Mouse (Mus musculus) embryonic fibroblast, embryonic 13.5 days (primary cell): ENCODE measurements at regions not wholly inside any gene's neighbourhood (a gene's known extent, or its start where the extent isn't known, plus 50 kb on each side); places are given as distances from the start of the nearest gene placed in this dataset.

ENCODE experiments used
- H3K27ac ChIP-seq: 2 replicates; pipeline ENCODE4 v1.5.1; 2012; ENCODE audit warnings: low read length, control low read depth, inconsistent platforms; ENCODE audit not compliant: insufficient read depth
- H3K4me1 ChIP-seq: 2 replicates; pipeline ENCODE4 v1.6.1; 2011; ENCODE audit warnings: low read length; ENCODE audit not compliant: control insufficient read depth, insufficient read depth
- H3K4me3 ChIP-seq: 2 replicates; pipeline ENCODE4 v1.5.1; 2011; ENCODE audit warnings: mild to moderate bottlenecking, control low read depth, low read length; ENCODE audit not compliant: insufficient read depth
- CTCF ChIP-seq: IDR thresholded peaks from 2 replicates; pipeline ENCODE4 v1.5.1; 2011; ENCODE audit warnings: mild to moderate bottlenecking, control low read depth, low read length, moderate library complexity, borderline replicate concordance; ENCODE audit not compliant: insufficient read depth
- POLR2A ChIP-seq: IDR thresholded peaks from 2 replicates; pipeline ENCODE4 v1.6.1; 2011; ENCODE audit warnings: low read depth, mild to moderate bottlenecking, control low read depth, low read length, moderate library complexity

- TF ChIP-seq POLR2A (no peak), CTCF (no peak)
- Histone ChIP-seq H3K4me1 (peaks cover 14% of the 10 kb centered on the region), H3K4me3 (no peak overlapping the region), H3K27ac (peak overlapping the region; percentile 31; the same call in 1 of the 2 replicates)
Measured at GRCm38 (mm10) chr1:105430712-105431111, 74.2 kb upstream of the Rnf152 start.

- no peak for TF ChIP-seq POLR2A
- TF ChIP-seq CTCF, result no peak
- no peak overlapping the region for H3K27ac ChIP-seq
- H3K4me1 ChIP-seq, result peaks cover 11% of the 10 kb centered on the region; the same call in 1 of the 2 replicates
- no peak overlapping the region for H3K4me3 ChIP-seq
Measured at GRCm38 (mm10) chr1:105428165-105428564, 71.7 kb upstream of the Rnf152 start.

- no peak for TF ChIP-seq POLR2A
- TF ChIP-seq CTCF, result no peak
- H3K4me1 ChIP-seq, result peaks cover under 1% of the 10 kb centered on the region; the same call in 1 of the 2 replicates
- H3K4me3 ChIP-seq, result no peak overlapping the region
- H3K27ac ChIP-seq, result no peak overlapping the region
Measured at GRCm38 (mm10) chr1:105426086-105426485, 69.6 kb upstream of the Rnf152 start.

DNA sequence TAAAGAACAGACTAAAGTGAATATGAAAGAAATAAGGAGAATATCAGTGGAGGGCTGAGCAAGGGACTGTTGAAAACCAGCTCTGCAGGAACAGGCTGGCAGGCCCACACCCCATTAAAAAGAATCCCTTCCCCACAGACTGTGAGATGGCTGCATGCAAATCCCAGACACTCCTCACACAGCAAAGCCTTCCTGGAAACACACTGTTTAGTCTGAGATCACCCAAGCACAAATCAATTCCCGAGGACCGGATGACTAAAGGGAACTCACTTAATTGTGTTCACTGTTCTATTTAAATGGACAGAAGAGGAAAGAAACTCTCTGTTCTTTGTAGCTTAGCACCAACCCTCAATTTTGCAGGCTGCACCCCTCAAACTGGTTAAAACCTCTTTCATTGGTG is 66.9 kb upstream of the Rnf152 start:
- TF ChIP-seq POLR2A (no peak), CTCF (no peak)
- Histone ChIP-seq H3K27ac (no peak overlapping the region), H3K4me3 (no peak overlapping the region), H3K4me1 (no peaks in the 10 kb centered on the region)

DNA sequence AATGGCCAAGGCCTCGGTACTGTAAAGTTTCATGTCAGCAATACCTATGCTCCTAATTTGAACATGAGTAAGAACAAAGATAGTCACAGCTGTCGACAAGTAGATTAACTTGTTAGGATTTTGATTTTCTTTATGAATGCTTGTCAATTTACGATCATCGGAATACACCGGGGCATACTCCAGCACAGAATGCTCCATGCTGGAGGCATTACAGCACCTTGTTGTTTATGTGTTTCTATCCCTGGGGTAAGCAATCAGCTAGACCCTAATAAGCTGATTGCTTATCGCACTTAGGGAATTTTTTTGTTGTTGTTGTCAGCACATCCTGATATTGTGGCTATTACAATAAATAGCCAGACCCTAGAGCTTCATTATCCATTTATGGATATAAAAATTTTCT is 66.4 kb upstream of the Rnf152 start:
- Histone ChIP-seq H3K4me1 (no peaks in the 10 kb centered on the region), H3K4me3 (no peak overlapping the region), H3K27ac (no peak overlapping the region)
- no peak for TF ChIP-seq CTCF
- no peak for TF ChIP-seq POLR2A

DNA sequence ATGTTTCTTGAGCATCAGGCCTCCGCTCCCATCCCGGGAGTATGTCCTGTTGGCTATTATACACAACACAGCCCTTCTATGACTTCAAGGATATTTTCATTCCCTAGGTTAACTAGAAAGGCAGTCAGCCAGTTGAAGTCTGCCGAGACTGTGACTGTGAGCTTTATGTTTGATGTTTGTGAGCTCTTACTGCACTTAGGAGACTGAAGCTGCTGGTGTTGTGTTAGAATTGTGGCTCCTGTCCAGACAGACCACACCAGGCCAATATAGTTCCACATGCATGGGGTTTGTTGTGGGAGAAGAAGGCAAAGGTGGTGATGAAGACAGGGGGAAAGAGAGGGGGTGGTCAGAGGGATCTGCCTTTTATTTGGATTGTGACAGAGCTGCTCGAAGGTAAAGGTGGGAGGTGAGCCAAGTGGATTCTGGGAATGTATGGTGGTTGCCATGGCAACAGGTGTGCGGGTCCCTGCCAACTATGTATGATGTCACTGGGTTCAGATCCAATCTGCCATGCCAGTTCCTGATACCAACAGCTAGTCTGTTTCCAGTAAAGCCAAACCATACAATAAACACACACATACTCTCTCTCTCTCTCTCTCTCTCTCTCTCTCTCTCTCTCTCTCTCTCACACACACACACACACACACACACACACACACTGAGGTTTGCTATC is 64.0 kb upstream of the Rnf152 start:
- H3K4me1 ChIP-seq, result no peaks in the 10 kb centered on the region
- H3K4me3 ChIP-seq, result no peak overlapping the region
- no peak overlapping the region for H3K27ac ChIP-seq
- no peak for TF ChIP-seq CTCF
- no peak for TF ChIP-seq POLR2A
